Mouse (Mus musculus) MEL (cell line): ENCODE measurements around the gene Mbnl1. TPM values are rescaled to one million over a fixed set of nuclear protein-coding genes. Genes with fewer than 3 reads are reported as not detected.
A peak's percentile ranks its signal among the peaks of the same experiment; 100 is the strongest.

Source experiments
- DNase-seq: peaks from one replicate; pipeline ENCODE4 v3.0.0; 2011; ENCODE audit warnings: low read depth, low spot score
- H3K27ac ChIP-seq: 2 replicates; pipeline ENCODE4 v1.5.1; 2012; ENCODE audit warnings: low read depth, mild to moderate bottlenecking, control low read depth, low read length, moderate library complexity; ENCODE audit not compliant: control insufficient read depth
- H3K27me3 ChIP-seq, 2 experiments: fragments of 150-350 bp in 1 of 2; sonication (generic) in 1 of 2; 2 replicates each; pipeline ENCODE4 v1.6.1; 2012; ENCODE audit warnings: low read length in 2 of 2, mild to moderate bottlenecking in 2 of 2, improper control_type of control experiment in 1 of 2, moderate library complexity in 1 of 2; ENCODE audit not compliant: insufficient read depth in 2 of 2, control insufficient read depth in 1 of 2
- H3K36me3 ChIP-seq, 2 experiments: 2 replicates each; pipeline ENCODE4 v1.6.1; 2012 to 2014; ENCODE audit warnings: low read length in 2 of 2, improper control_type of control experiment in 1 of 2, inconsistent platforms in 1 of 2, mild to moderate bottlenecking in 1 of 2; ENCODE audit not compliant: insufficient read depth in 2 of 2, control insufficient read depth in 1 of 2
- H3K4me1 ChIP-seq, 2 experiments: fragments of 150-350 bp in 1 of 2; sonication (generic) in 1 of 2; 2 replicates each; pipeline ENCODE4 v1.6.1; 2012; ENCODE audit warnings: low read length in 2 of 2, improper control_type of control experiment in 1 of 2, mild to moderate bottlenecking in 1 of 2; ENCODE audit not compliant: insufficient read depth in 2 of 2, control insufficient read depth in 1 of 2
- H3K4me3 ChIP-seq, 2 experiments: fragments of 150-350 bp in 1 of 2; sonication (generic) in 1 of 2; 2 replicates each; pipeline ENCODE4 v1.5.1; 2012; ENCODE audit warnings: low read depth in 2 of 2, low read length in 2 of 2, mild to moderate bottlenecking in 2 of 2, moderate library complexity in 2 of 2, control low read depth in 1 of 2, improper control_type of control experiment in 1 of 2; ENCODE audit not compliant: control insufficient read depth in 1 of 2, insufficient read depth in 1 of 2
- H3K79me2 ChIP-seq: 2 replicates; pipeline ENCODE4 v1.6.1; 2012; ENCODE audit warnings: mild to moderate bottlenecking, low read length, moderate library complexity; ENCODE audit not compliant: control insufficient read depth, poor library complexity, insufficient read depth
- H3K9ac ChIP-seq: 2 replicates; pipeline ENCODE4 v1.6.1; 2012; ENCODE audit warnings: low read depth, mild to moderate bottlenecking, control low read depth, low read length, moderate library complexity; ENCODE audit not compliant: control insufficient read depth, poor library complexity, severe bottlenecking
- H3K9me3 ChIP-seq: fragments of 150-350 bp; sonication (generic); replicated peaks from 2 replicates; pipeline ENCODE4 v1.6.1; 2012; ENCODE audit warnings: mild to moderate bottlenecking, low read length, improper control_type of control experiment, moderate library complexity; ENCODE audit not compliant: insufficient read depth
- CHD1 ChIP-seq: IDR thresholded peaks from 2 replicates; pipeline ENCODE4 v1.6.1; 2012; ENCODE audit warnings: low read depth, mild to moderate bottlenecking, inconsistent platforms, low read length, improper control_type of control experiment
- CHD2 ChIP-seq: IDR thresholded peaks from 2 replicates; pipeline ENCODE4 v1.6.1; 2011; ENCODE audit warnings: low read length, improper control_type of control experiment
- ELF1 ChIP-seq: IDR thresholded peaks from 2 replicates; pipeline ENCODE4 v1.6.1; 2014; ENCODE audit warnings: low read depth, mild to moderate bottlenecking, inconsistent platforms, low read length, improper control_type of control experiment, moderate library complexity
- EP300 ChIP-seq, 2 experiments: IDR thresholded peaks; 2 replicates each; pipeline ENCODE4 v1.6.1; 2011; ENCODE audit warnings: improper control_type of control experiment in 2 of 2, low read length in 2 of 2, low read depth in 1 of 2, mild to moderate bottlenecking in 1 of 2
- ETS1 ChIP-seq: IDR thresholded peaks from 2 replicates; pipeline ENCODE4 v1.6.1; 2012; ENCODE audit warnings: low read depth, mild to moderate bottlenecking, inconsistent platforms, low read length, improper control_type of control experiment, moderate library complexity
- JUND ChIP-seq: IDR thresholded peaks from 2 replicates; pipeline ENCODE4 v1.6.1; 2011; ENCODE audit warnings: low read depth, mild to moderate bottlenecking, improper control_type of control experiment, low read length
- KAT2A ChIP-seq: conservative IDR thresholded peaks from 2 replicates; pipeline ENCODE4 v1.6.1; 2012; ENCODE audit warnings: low read depth, low read length, improper control_type of control experiment, inconsistent platforms
- MAX ChIP-seq: IDR thresholded peaks from 2 replicates; pipeline ENCODE4 v1.6.1; 2011; ENCODE audit warnings: low read length, improper control_type of control experiment
- MXI1 ChIP-seq: IDR thresholded peaks from 2 replicates; pipeline ENCODE4 v1.6.1; 2011; ENCODE audit warnings: mild to moderate bottlenecking, low read depth, low read length, improper control_type of control experiment
- MYB ChIP-seq: IDR thresholded peaks from 2 replicates; pipeline ENCODE4 v1.6.1; 2011; ENCODE audit warnings: mild to moderate bottlenecking, low read depth, low read length, improper control_type of control experiment
- MYC ChIP-seq: IDR thresholded peaks from 2 replicates; pipeline ENCODE4 v1.6.1; 2011; ENCODE audit warnings: low read depth, mild to moderate bottlenecking, low read length, improper control_type of control experiment, moderate library complexity
- NRF1 ChIP-seq: IDR thresholded peaks from 2 replicates; pipeline ENCODE4 v1.6.1; 2014; ENCODE audit warnings: low read depth, mild to moderate bottlenecking, inconsistent platforms, low read length, improper control_type of control experiment, moderate library complexity; ENCODE audit not compliant: poor library complexity, insufficient read depth, severe bottlenecking
- POLR2A ChIP-seq, 2 experiments: IDR thresholded peaks; 2 replicates each; pipeline ENCODE4 v1.6.1; 2011 to 2012; ENCODE audit warnings: low read length in 2 of 2, mild to moderate bottlenecking in 2 of 2, control low read depth in 1 of 2, improper control_type of control experiment in 1 of 2, low read depth in 1 of 2, moderate library complexity in 1 of 2; ENCODE audit not compliant: control insufficient read depth in 1 of 2, insufficient read depth in 1 of 2, poor library complexity in 1 of 2
- RAD21 ChIP-seq: IDR thresholded peaks from 2 replicates; pipeline ENCODE4 v1.6.1; 2011; ENCODE audit warnings: mild to moderate bottlenecking, low read depth, low read length, improper control_type of control experiment
- RCOR1 ChIP-seq: IDR thresholded peaks from 2 replicates; pipeline ENCODE4 v1.6.1; 2012; ENCODE audit warnings: low read depth, mild to moderate bottlenecking, inconsistent platforms, low read length, improper control_type of control experiment
- SIN3A ChIP-seq: IDR thresholded peaks from 2 replicates; pipeline ENCODE4 v1.6.1; 2012; ENCODE audit warnings: low read length, improper control_type of control experiment, inconsistent platforms
- SMC3 ChIP-seq: IDR thresholded peaks from 2 replicates; pipeline ENCODE4 v1.6.1; 2011; ENCODE audit warnings: low read depth, low read length, improper control_type of control experiment
- TBP ChIP-seq: IDR thresholded peaks from 2 replicates; pipeline ENCODE4 v1.8.0; 2011; ENCODE audit warnings: low read depth, low read length, improper control_type of control experiment
- TCF12 ChIP-seq: IDR thresholded peaks from 2 replicates; pipeline ENCODE4 v1.6.1; 2014; ENCODE audit warnings: low read depth, mild to moderate bottlenecking, inconsistent platforms, low read length, improper control_type of control experiment, moderate library complexity
- ZMIZ1 ChIP-seq: IDR thresholded peaks from 2 replicates; pipeline ENCODE4 v1.6.1; 2012; ENCODE audit warnings: low read depth, mild to moderate bottlenecking, inconsistent platforms, low read length, improper control_type of control experiment, moderate library complexity
- ZNF384 ChIP-seq: IDR thresholded peaks from 2 replicates; pipeline ENCODE4 v1.6.1; 2012; ENCODE audit warnings: low read depth, mild to moderate bottlenecking, inconsistent platforms, low read length, improper control_type of control experiment
- polyA plus RNA-seq, 2 experiments: library from polyadenylated mRNA; stranded (reverse) in 1 of 2; unstranded in 1 of 2; fragments of >175 nt in 1 of 2; fragments of >200 nt in 1 of 2; gene quantifications; 2 replicates each; pipeline versions ENCODE4 v1.2.1 to v1.2.4; 2012; ENCODE audit warnings: low replicate concordance in 2 of 2, low read depth in 1 of 2; ENCODE audit not compliant: insufficient read length in 2 of 2, insufficient read depth in 1 of 2, missing spikeins in 1 of 2
- total RNA-seq: library from RNA; depleted of rRNA; stranded (reverse); fragments of 300-350 nt; gene quantifications from 2 replicates; pipeline ENCODE4 v1.2.3, GENCODE M21; 2012

Gene Mbnl1
- total and polyA plus RNA-seq, 3 experiments: 250 to 371 (median 341) TPM

DNA sequence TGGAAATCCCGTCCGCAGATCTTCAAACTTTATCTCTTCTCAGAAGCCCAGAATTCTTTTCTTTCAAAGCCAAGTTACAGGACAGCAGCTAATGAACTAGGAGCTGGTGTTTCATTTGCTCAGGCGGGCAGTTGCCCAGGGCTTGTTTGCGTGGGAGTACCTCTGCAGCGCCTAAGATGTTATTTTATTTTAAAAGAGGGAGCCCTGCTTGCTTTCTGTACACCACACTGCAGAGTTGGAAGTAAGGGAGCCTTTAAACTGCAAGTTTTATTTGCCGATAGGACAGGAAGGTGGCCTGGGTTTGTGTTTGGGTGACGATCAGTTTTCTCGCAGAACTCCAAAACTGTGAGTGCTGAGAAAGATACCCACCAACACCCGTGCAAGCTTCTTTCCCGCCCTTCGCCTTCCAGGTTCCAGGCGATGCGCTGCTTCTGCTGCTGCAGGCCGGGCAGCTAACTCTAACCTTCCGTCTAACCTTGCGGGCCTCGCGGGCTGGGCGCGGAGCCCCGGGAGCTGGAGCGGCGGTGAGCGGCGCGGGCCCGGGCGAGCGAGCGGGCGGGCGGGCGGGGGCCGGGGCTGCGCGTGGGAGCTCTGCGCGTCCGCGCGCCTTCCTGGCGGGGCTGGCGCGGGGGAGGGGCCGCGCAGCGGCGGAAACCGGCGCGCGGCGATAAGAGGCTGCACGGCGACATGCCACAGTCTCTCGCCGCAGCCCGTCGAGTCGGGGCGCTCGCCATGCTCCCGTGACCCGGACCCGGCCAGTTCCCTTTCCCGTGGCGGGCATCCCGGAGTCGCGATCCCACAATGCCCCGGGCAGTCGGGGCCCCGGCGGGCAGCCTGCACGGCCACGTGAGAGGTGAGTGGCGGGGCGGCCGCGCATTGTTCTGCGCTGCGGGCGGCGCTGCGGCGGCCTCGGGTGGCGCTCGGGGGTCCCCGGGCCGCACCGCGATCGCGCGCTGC is 28.2 kb downstream of the Mbnl1 start (continued):
- TF ChIP-seq ETS1 (peak; percentile 77), ZNF384 (no peak), ZMIZ1 (peak; percentile 89), CHD2 (no peak), RAD21 (no peak), NRF1 (peak; percentile 58), POLR2A (IDR thresholded peaks at IDR 0.05; ENCODE audit: control insufficient read depth in 1 of 2, insufficient read depth in 1 of 2, low read depth in 1 of 2, low read length in 2 of 2, poor library complexity in 1 of 2) (peak; percentile 65 to 79; a peak in 3 of 4 replicates), MYC (peak; percentile 61; the same call in 1 of the 2 replicates), MXI1 (peak; percentile 85), ELF1 (no peak; the same call in 1 of the 2 replicates), JUND (no peak), MAX (peak; percentile 75), CHD1 (no peak), MYB (no peak), KAT2A (no peak; the same call in 1 of the 2 replicates), TCF12 (peak; percentile 84)

DNA sequence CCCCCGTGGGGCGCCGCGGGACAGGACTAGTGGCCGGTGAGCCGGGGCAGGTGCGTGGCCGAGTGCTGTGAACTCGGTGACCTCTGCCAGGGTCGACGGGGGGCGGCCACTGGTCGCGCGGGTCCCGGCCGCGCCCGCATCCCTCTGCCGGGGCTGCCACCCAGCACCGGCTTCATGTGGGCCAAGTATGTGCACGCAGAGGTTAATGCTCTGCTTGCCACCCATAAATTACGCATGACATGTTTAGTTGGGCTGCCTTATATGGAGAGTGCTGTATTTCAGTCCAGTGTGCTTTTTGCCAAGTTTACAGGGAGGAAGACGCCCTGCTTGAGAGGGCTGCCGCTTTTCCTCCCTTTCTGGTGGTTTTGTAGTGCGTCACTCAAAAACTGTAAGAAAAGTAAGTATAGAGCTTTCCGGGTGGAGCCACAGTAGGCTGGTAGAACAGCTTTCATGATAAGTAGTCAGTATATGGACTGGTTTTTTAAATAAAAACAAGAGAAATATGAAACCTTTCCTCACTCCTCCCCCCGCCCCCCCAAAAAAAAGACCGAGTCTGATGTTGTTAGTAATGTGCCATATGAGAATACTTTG is 29.0 kb downstream of the Mbnl1 start:
- H3K4me1 ChIP-seq: peaks cover 22 to 48% of the 10 kb centered on the region in 2 experiments
- DNase-seq: peak; percentile 81
- peak overlapping the region; percentile 89 for H3K27ac ChIP-seq
- H3K27me3 ChIP-seq: no peaks in the 10 kb centered on the region
- H3K9ac ChIP-seq: peak overlapping the region; percentile 98
- peaks cover 27 to 62% of the 10 kb centered on the region in 2 experiments for H3K36me3 ChIP-seq
- TF ChIP-seq MXI1: peak; percentile 25; the same call in 1 of the 2 replicates
- 0 out of 2 replicates have a peak, but pooled peaks have one; percentile 35 for TF ChIP-seq SIN3A
- peak; percentile 65; the same call in 1 of the 2 replicates for TF ChIP-seq MYC
- no peak for TF ChIP-seq RCOR1
- 0 out of 2 replicates have a peak, but pooled peaks have one; percentile 50 for TF ChIP-seq ETS1
- TF ChIP-seq SMC3: no peak
- peak in 1 of 2 experiments; percentile 19; a peak in 1 of 4 replicates for TF ChIP-seq EP300 (IDR thresholded peaks at IDR 0.05; ENCODE audit: low read depth in 1 of 2, low read length in 2 of 2)
- 0 out of 2 replicates have a peak, but pooled peaks have one; percentile 24 for TF ChIP-seq TBP
- H3K4me3 ChIP-seq: peak overlapping the region; percentile 65 to 87
- peaks cover 74% of the 10 kb centered on the region for H3K79me2 ChIP-seq
- no peaks in the 10 kb centered on the region for H3K9me3 ChIP-seq
